Mouse (Mus musculus) WW6 (cell line): Measurements from ENCODE around the gene Cox5b.
"Not testable (repeated sequence)": the region's sequence is repeated elsewhere in the genome, so short reads cannot be mapped to it uniquely, and the experiment has no call there.

ENCODE experiments used
- DNase-seq: peaks from one replicate; pipeline ENCODE4 v3.0.0-alpha.2; 2013; ENCODE audit warnings: low read depth, low spot score

Gene Cox5b

GRCm38 (mm10) chr1:36691271-36692155 lies at the start of gene Cox5b:
Gene Cox5b, plus strand, starts transcription at chr1:36691449.
- peak; percentile 89 for DNase-seq

- no peak for DNase-seq
Observed at GRCm38 (mm10) chr1:36643957-36644614, 47.2 kb upstream of the Cox5b start.

DNA sequence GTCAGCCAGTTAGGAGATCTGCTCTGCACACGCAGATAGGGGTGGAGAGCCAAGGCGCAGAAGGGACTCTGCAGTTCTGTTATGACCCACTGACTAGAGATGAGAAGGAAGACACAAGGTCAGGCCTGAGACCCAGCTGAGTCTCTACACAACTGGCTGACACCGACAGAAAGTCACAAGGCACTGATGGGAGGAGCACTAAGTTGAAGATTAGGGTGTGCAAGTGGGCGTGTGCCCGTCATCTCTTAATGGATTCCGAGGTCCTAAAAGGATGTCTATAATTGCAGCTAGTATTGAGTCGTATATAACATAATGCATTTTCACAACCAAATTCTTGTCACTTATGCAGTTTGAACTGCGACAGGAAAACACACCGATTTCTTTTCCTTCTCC lies 46.6 kb upstream of the Cox5b start:
- DNase-seq: no peak

- no peak for DNase-seq
Observed at GRCm38 (mm10) chr1:36646285-36646684, 45.0 kb upstream of the Cox5b start.

DNA sequence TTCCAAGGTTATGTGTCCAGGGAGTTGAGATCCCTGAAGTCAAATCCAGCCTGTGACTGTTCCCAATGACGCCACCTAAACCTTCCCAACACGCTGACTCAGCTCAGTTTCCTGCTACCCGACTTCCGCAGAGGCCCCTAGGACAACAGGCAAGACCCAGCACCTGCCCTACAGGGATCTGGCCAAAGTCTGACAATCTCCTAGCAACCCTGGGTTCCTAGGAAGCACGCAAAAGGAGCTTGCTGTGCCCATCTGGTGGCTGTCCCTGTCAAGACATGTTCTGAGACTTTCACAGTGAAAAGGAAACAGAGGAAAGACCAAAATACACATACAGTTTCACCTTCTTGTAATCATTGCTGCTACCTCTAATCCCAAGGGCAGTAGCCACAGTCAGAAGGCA lies 43.6 kb upstream of the Cox5b start:
- no peak for DNase-seq

GRCm38 (mm10) chr1:36655039-36655438 lies 36.2 kb upstream of the Cox5b start:
- no peak for DNase-seq

DNA sequence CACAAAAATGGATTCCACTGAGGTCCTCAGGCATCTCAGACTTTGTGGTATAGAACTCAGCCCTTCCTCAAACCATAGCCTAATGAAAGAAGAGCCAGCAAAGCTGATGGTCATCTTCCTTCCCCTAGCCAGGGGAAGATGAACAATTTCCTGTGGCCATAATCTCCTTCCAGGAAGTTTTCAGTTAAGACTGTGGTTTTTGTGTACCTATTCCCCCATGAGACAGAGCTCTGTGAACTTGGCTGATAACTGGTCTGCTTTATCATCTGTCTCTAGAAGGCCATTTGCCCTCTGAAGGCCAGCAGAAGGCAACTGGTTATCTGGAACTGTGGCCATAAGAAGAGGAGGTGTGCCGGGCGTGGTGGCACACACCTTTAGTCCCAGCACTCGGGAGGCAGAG lies 35.0 kb upstream of the Cox5b start:
- DNase-seq: no peak

- DNase-seq: no peak
Observed at GRCm38 (mm10) chr1:36657658-36658415, 33.4 kb upstream of the Cox5b start.

GRCm38 (mm10) chr1:36658621-36659399 lies 32.4 kb upstream of the Cox5b start:
- DNase-seq: no peak

DNA sequence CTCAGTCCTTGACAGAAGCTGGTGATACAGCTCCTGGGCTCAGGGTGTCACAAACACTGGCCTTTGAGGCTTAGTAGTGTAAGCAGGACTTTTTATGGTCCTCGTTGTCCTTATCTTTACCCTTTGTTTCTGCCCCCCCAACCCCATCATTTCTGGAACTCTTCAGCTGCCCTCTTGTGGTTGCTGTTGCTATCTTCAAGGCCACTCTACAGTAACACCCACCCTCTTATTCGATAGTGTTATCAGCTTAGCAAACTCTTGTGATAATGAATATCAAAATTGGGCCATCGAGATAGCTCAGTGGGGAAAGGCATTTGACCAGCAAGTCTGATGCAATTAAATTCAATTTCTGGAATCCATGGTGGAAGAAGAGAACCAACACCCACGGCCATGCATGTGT lies 26.8 kb upstream of the Cox5b start:
- DNase-seq: no peak

GRCm38 (mm10) chr1:36665165-36665723 lies 26.0 kb upstream of the Cox5b start:
- no peak for DNase-seq

- DNase-seq: no peak
Observed at GRCm38 (mm10) chr1:36665934-36666333, 25.3 kb upstream of the Cox5b start.

GRCm38 (mm10) chr1:36668007-36668406 lies 23.2 kb upstream of the Cox5b start:
- DNase-seq: not testable (repeated sequence)

DNA sequence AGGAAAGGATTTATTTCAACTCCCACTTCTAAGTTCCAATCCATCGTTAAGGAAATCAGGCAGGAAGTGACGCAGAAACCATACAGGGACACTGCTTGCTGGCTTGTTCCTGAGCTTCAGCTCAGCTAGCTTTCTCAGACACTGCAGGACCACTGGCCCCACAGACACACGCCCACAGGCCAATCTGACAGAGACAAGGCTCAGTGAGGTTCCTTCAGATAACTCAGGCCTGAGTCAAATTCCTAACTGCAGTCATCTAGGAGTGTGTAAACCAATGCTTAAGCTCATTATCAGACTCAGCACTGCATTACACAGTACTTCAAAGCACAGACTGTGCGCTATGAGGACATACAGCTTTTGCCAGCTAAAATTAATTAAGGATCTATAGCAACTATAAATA lies 21.0 kb upstream of the Cox5b start:
- DNase-seq: no peak

GRCm38 (mm10) chr1:36671260-36671659 lies 20.0 kb upstream of the Cox5b start:
- no peak for DNase-seq

DNA sequence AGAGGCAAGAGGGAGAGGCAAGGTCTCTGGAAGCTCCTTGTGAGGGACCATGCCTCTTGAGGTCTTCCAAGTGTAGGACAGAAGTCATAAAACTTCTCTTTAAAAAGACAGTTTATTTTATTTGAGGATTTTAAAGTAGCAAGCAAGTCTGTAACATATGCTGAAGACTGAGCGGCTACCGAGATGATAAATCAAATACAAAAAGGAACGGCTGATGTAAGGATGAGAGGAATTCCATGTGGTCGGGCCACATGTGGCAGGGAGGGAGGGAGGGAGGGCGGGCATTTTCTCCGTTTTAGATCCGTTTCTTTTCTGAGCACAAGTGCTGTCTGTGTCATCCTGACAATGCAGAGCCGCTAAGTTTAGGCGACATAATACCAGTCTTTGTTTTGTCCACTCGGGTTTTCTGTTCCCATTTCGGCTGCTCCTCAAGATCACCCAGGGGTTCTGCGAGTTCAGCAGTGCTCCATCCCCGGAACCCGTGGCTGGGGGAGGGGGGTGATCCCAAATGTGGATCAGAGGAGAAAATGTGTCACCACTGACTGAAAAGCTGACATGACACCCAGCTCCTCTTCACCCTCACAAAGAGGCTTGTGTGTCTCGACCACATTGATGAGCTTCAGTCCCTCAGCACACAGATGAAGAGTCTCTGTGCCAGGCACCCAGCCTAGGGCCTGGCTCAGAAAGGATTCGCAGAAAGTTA lies 18.4 kb upstream of the Cox5b start:
- DNase-seq: no peak

DNA sequence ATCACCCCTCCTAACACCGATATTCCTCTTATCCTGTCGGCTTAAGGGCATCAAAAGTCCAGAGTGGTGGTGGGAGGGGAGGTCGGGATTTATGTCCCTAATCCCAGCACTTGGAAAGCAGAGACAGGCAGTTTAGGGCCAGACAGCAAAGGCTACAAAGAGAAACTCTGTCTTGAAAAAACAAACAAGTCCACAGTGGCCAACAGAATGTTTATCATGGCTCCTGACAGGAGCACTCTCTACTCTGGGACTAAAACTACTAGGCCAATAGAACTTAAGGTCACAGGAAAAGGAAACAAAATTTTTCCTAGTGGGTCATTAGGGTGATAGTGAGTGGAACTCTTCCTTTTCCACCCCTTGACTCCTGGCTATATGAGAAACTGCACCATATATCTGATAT lies 16.3 kb upstream of the Cox5b start:
- no peak for DNase-seq

DNA sequence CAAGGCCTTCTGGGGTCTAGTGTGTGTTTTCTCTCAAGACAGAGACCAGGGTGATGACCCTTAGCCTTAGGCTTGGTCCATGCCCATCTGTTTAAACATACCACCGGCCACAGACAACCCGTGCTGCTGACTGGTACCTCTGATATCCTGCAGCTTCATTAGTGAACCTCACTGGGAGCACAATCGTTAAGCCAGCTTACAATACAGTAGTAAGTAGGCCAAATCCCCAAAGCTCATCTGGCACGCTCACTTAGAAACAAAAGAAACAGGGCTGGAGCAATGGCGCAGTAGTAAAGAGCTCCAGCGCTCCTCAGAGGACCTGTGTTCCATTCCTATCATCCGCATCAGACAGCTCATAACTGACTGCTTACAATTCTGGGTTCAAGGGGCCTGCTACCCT lies 10.4 kb upstream of the Cox5b start:
- no peak for DNase-seq

GRCm38 (mm10) chr1:36682620-36683355 lies 8.5 kb upstream of the Cox5b start, which contains the start of gene Fam178b:
Gene Fam178b, minus strand, starts transcription at chr1:36683183.
- no peak for DNase-seq
